Mouse (Mus musculus) E14TG2a.4 (cell line): ENCODE results near the gene Lamtor5.

Experiments used
- CTCF ChIP-seq: conservative IDR thresholded peaks from 2 replicates; pipeline ENCODE4 v1.5.1; 2014; ENCODE audit warnings: low read length
- NANOG ChIP-seq: IDR thresholded peaks from 2 replicates; pipeline ENCODE4 v1.6.1; 2014; ENCODE audit warnings: borderline replicate concordance, low read length, mixed read lengths

DNA sequence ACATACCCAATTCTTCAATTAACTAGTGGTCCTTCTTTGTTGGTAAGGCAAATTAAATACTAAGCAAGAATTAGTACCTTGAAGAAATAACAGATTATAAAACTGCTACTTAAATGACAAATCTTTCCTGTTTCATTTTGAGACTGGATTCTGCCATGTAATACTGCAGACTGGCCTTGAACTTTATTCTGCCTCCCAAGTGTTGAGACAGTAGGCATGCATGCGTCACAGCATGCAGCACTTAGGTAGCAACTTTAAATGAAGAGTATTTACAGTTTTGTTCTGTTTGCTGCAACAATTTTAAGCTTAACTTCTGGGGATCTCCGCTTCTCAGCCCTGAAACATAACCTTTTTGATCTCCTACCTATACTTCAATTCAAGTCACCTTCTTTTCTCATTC is 42.5 kb downstream of the Lamtor5 start:
- no peak for TF ChIP-seq CTCF
- no peak for TF ChIP-seq NANOG
